Mouse (Mus musculus) v-Abl transformed pro-B cells (cell line): ENCODE measurements around the gene Rapgef5.

ENCODE experiments used
- in situ Hi-C, 2 experiments: fragments of 400-800 bp; cut with MboI; formaldehyde crosslinking; loops; one replicate each; pipeline ENCODE4 v1.15.1; 2025; ENCODE audit not compliant: unreplicated experiment in 2 of 2

The Rapgef5 gene

GRCm38 (mm10) chr12:117595179-117595578 lies 78.9 kb downstream of the Rapgef5 start:
- in situ Hi-C loops, result no loop called here

- in situ Hi-C loops, result no loop called here
These were observed 81.9 kb downstream of the Rapgef5 start for GRCm38 (mm10) chr12:117598190-117598589.

- in situ Hi-C loops, result no loop called here
These were observed 89.7 kb downstream of the Rapgef5 start for GRCm38 (mm10) chr12:117605966-117606365.

GRCm38 (mm10) chr12:117612715-117613114 lies 96.4 kb downstream of the Rapgef5 start:
- in situ Hi-C loops, result no loop called here

- in situ Hi-C loops, result no loop called here
These were observed 103.3 kb downstream of the Rapgef5 start for GRCm38 (mm10) chr12:117619523-117620023.

- in situ Hi-C loops, result no loop called here
These were observed 106.7 kb downstream of the Rapgef5 start for GRCm38 (mm10) chr12:117622972-117623371.

- in situ Hi-C loops, result no loop called here
These were observed 111.0 kb downstream of the Rapgef5 start for GRCm38 (mm10) chr12:117627311-117627710.

GRCm38 (mm10) chr12:117628321-117629093 lies 112.2 kb downstream of the Rapgef5 start:
- in situ Hi-C loops, result no loop called here

- in situ Hi-C loops, result no loop called here
These were observed 115.9 kb downstream of the Rapgef5 start for GRCm38 (mm10) chr12:117632133-117632532.

- in situ Hi-C loops, result no loop called here
These were observed 120.0 kb downstream of the Rapgef5 start for GRCm38 (mm10) chr12:117636139-117636772.

GRCm38 (mm10) chr12:117636969-117637368 lies 120.7 kb downstream of the Rapgef5 start:
- in situ Hi-C loops, result no loop called here

- in situ Hi-C loops, result no loop called here
These were observed 122.6 kb downstream of the Rapgef5 start for GRCm38 (mm10) chr12:117638833-117639232.

- in situ Hi-C loops, result no loop called here
These were observed 123.3 kb downstream of the Rapgef5 start for GRCm38 (mm10) chr12:117639356-117640121.

GRCm38 (mm10) chr12:117642512-117642911 lies 126.2 kb downstream of the Rapgef5 start:
- in situ Hi-C loops, result no loop called here

GRCm38 (mm10) chr12:117645771-117646170 lies 129.5 kb downstream of the Rapgef5 start:
- in situ Hi-C loops, result no loop called here

- in situ Hi-C loops, result no loop called here
These were observed 137.7 kb downstream of the Rapgef5 start for GRCm38 (mm10) chr12:117653920-117654472.

GRCm38 (mm10) chr12:117656935-117657334 lies 140.7 kb downstream of the Rapgef5 start:
- in situ Hi-C loops, result no loop called here

GRCm38 (mm10) chr12:117657766-117658165 lies 141.5 kb downstream of the Rapgef5 start:
- in situ Hi-C loops, result no loop called here

- in situ Hi-C loops, result no loop called here
These were observed 142.5 kb downstream of the Rapgef5 start for GRCm38 (mm10) chr12:117658821-117659220.

- in situ Hi-C loops, result no loop called here
These were observed 144.1 kb downstream of the Rapgef5 start for GRCm38 (mm10) chr12:117660361-117660760.

- in situ Hi-C loops, result no loop called here
These were observed 145.6 kb downstream of the Rapgef5 start for GRCm38 (mm10) chr12:117661871-117662270.
